Mouse (Mus musculus) stomach, embryonic 14.5 days (tissue): ENCODE measurements around the gene Sh3bp5. TPM values are rescaled to one million over a fixed set of nuclear protein-coding genes. Genes with fewer than 3 reads are reported as not detected.

Source experiments
- ATAC-seq: fragments of 200-750 bp; cut with Nextera tagmentation; 2 replicates; pipeline ENCODE4 v1.8.0; 2017; ENCODE audit warnings: low read depth, moderate TSS enrichment; ENCODE audit not compliant: insufficient number of reproducible peaks, insufficient read depth, low FRiP score
- H3K27ac ChIP-seq: fragments of 300-500 bp; sonication (generic); 2 replicates; pipeline ENCODE4 v1.5.1; 2014; ENCODE audit warnings: mild to moderate bottlenecking, low read length, moderate library complexity, mixed read lengths
- H3K27me3 ChIP-seq: fragments of 300-500 bp; sonication (generic); 2 replicates; pipeline ENCODE4 v1.6.1; 2014; ENCODE audit warnings: low read length, control low read depth, mixed read lengths; ENCODE audit not compliant: control insufficient read depth, insufficient read depth
- H3K36me3 ChIP-seq: fragments of 300-500 bp; sonication (generic); 2 replicates; pipeline ENCODE4 v1.6.1; 2014; ENCODE audit warnings: mild to moderate bottlenecking, control low read depth, low read length, moderate library complexity, mixed read lengths; ENCODE audit not compliant: control insufficient read depth, insufficient read depth
- H3K4me1 ChIP-seq: fragments of 300-500 bp; sonication (generic); 2 replicates; pipeline ENCODE4 v1.6.1; 2014; ENCODE audit warnings: low read length, control low read depth, mixed read lengths; ENCODE audit not compliant: control insufficient read depth, insufficient read depth
- H3K4me2 ChIP-seq: fragments of 300-500 bp; sonication (generic); replicated peaks from 2 replicates; pipeline ENCODE4 v1.6.1; 2014; ENCODE audit warnings: low read depth, low read length, control low read depth
- H3K4me3 ChIP-seq: fragments of 300-500 bp; sonication (generic); 2 replicates; pipeline ENCODE4 v1.5.1; 2014; ENCODE audit warnings: low read depth, low read length, control low read depth
- H3K9ac ChIP-seq: fragments of 300-500 bp; sonication (generic); replicated peaks from 2 replicates; pipeline ENCODE4 v1.6.1; 2014; ENCODE audit warnings: low read depth, mild to moderate bottlenecking, control low read depth, low read length, moderate library complexity, mixed read lengths
- H3K9me3 ChIP-seq: fragments of 300-500 bp; sonication (generic); 2 replicates; pipeline ENCODE4 v1.6.1; 2016; ENCODE audit warnings: low read depth, low read length, control low read depth; ENCODE audit not compliant: control insufficient read depth
- WGBS: fragments of 180-500 bp; shearing (Covaris S2); extraction: QIAGEN DNeasy Blood & Tissue Kit; methylation state at CpG from one replicate; pipeline ENCODE4 v1.1.7; 2014; 5-methylcytosine and 5-hydroxymethylcytosine counted together
- polyA plus RNA-seq: library from polyadenylated mRNA; unstranded; fragments of >200 nt; fragmentation: Nextera tagmentation; extraction: Ambion mirVana; gene quantifications from 2 replicates; pipeline ENCODE4 v1.2.1, GENCODE M21; 2014

The Sh3bp5 gene
- polyA plus RNA-seq, 1 experiment from 2014 or later = 8.9 TPM

GRCm38 (mm10) chr14:31429004-31429395 is 6.9 kb downstream of the Sh3bp5 start:
- no peaks in the 10 kb centered on the region for H3K27me3 ChIP-seq
- ATAC-seq = no peak
- H3K4me1 ChIP-seq = peaks cover 28% of the 10 kb centered on the region; the same call in 1 of the 2 replicates
- H3K4me3 ChIP-seq = no peak overlapping the region
- peak overlapping the region; percentile 68; the same call in 1 of the 2 replicates for H3K27ac ChIP-seq
- H3K9me3 ChIP-seq = no peaks in the 10 kb centered on the region
- no peak overlapping the region for H3K9ac ChIP-seq
- 0 out of 2 replicates have a peak overlapping the region, but pooled peaks have one; percentile 17 for H3K4me2 ChIP-seq
- 28% methylated on average over 5 of the region's 5 CpGs for WGBS
- H3K36me3 ChIP-seq = no peaks in the 10 kb centered on the region

DNA sequence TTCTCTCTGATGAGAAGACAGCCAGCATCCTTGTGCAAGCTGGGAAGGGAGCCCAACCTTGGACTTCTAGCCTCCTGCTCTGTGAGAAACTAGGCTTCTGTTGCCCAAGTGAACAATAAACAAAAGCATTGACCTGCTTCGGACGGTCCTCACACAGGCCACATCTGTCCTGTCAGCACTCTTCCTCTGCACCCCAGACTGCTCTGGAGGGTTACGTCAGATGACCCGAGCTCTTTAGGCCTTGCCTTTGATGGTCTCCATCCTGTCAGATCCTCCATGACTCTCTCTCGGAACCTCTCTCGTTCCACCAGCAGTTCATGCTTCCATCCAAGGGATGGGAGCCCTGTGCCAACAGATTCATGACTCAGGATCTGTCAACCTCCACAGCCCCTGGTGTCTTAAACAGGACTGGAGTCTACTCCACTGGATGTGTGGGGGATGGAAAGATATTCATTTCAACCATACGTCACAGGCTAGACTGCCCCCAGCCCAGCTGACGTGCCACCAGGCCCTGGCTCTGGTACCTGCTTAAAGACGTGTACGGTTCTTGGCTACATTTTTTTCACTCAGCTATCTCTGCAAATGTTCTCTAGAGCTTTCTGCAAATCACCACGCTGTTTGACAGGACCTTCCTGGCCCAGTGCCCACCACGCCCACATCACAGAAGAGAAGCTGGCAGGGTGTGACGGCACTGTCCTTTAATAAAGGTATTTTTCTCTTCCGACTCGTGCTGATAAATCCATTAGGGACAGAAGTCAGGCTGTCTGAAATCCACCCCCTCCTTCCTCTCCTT is 7.5 kb downstream of the Sh3bp5 start:
- Histone ChIP-seq H3K27ac (peak overlapping the region; percentile 68; the same call in 1 of the 2 replicates), H3K4me3 (no peak overlapping the region), H3K36me3 (no peaks in the 10 kb centered on the region), H3K9me3 (no peaks in the 10 kb centered on the region), H3K4me2 (peak overlapping the region; percentile 17; the same call in 1 of the 2 replicates), H3K27me3 (no peaks in the 10 kb centered on the region), H3K4me1 (peaks cover 28% of the 10 kb centered on the region; the same call in 1 of the 2 replicates), H3K9ac (no peak overlapping the region)
- no peak; the same call in 1 of the 2 replicates for ATAC-seq
- 37% methylated on average over 15 of the region's 15 CpGs for WGBS

DNA sequence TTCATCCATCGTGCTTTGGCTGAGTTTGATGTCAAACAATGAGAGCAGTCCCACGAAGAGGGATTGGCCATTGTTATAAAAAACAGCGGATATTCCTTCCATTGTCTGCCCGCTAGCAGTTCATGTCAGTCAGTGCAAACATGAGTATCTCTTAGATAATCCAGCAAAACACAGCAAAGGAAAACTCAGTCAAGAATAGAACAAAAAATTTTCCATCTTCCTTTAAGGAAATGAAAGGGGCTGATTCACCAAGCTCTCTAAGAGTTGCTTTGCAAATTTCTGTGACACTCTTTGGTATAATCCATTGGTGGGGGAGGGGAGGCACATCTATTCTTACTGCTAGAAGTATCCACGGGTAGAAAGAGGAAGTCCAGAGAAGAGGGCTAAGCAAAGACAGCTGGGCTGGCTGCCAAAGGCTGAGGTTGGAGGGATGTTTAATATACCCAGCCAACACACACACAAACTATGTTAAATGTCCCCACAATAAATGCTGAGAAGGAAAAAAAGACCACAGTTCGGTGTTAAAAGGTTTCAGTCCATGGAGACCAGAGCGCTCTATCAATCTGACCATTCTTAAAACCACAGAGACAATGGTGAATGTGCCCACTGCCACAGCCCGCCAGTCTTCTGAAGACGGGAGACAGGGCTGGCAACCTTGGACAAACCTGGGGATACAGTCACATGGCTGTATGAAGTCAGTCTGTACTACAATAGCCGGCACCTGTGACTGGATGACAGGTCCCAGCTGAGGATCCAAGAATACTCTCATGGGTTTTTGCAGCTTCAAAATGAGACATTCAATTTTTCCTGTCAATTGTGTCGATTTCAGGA is 12.7 kb downstream of the Sh3bp5 start:
- Histone ChIP-seq H3K27ac (peak overlapping the region; percentile 58; the same call in 1 of the 2 replicates), H3K4me2 (no peak overlapping the region), H3K9ac (no peak overlapping the region), H3K4me1 (peaks cover 24% of the 10 kb centered on the region; the same call in 1 of the 2 replicates), H3K4me3 (no peak overlapping the region), H3K27me3 (no peaks in the 10 kb centered on the region), H3K36me3 (no peaks in the 10 kb centered on the region), H3K9me3 (no peaks in the 10 kb centered on the region)
- ATAC-seq = peak; percentile 56; the same call in 1 of the 2 replicates
- WGBS = 51% methylated on average over 11 of the region's 11 CpGs

- H3K4me2 ChIP-seq = no peak overlapping the region
- WGBS = 96% methylated on average over 5 of the region's 5 CpGs
- H3K36me3 ChIP-seq = no peaks in the 10 kb centered on the region
- no peak overlapping the region for H3K9ac ChIP-seq
- H3K27ac ChIP-seq = peak overlapping the region; percentile 56; the same call in 1 of the 2 replicates
- H3K9me3 ChIP-seq = no peaks in the 10 kb centered on the region
- no peak for ATAC-seq
- H3K4me3 ChIP-seq = no peak overlapping the region
- peaks cover 20% of the 10 kb centered on the region; the same call in 1 of the 2 replicates for H3K4me1 ChIP-seq
- no peaks in the 10 kb centered on the region for H3K27me3 ChIP-seq
These were observed 13.5 kb downstream of the Sh3bp5 start for GRCm38 (mm10) chr14:31422395-31422794.

GRCm38 (mm10) chr14:31421509-31422295 is 14.2 kb downstream of the Sh3bp5 start:
- Histone ChIP-seq H3K36me3 (no peaks in the 10 kb centered on the region), H3K27ac (no peak overlapping the region), H3K9me3 (no peaks in the 10 kb centered on the region), H3K4me1 (peaks cover 24% of the 10 kb centered on the region; the same call in 1 of the 2 replicates), H3K4me2 (no peak overlapping the region), H3K4me3 (no peak overlapping the region), H3K9ac (no peak overlapping the region), H3K27me3 (no peaks in the 10 kb centered on the region)
- 81% methylated on average over 18 of the region's 18 CpGs for WGBS
- ATAC-seq = no peak

GRCm38 (mm10) chr14:31420985-31421384 is 14.9 kb downstream of the Sh3bp5 start:
- WGBS = 75% methylated on average over 7 of the region's 7 CpGs
- Histone ChIP-seq H3K27me3 (no peaks in the 10 kb centered on the region), H3K36me3 (no peaks in the 10 kb centered on the region), H3K4me1 (peaks cover 24% of the 10 kb centered on the region; the same call in 1 of the 2 replicates), H3K4me3 (no peak overlapping the region), H3K27ac (no peak overlapping the region), H3K9me3 (no peaks in the 10 kb centered on the region), H3K9ac (no peak overlapping the region), H3K4me2 (no peak overlapping the region)
- no peak for ATAC-seq

DNA sequence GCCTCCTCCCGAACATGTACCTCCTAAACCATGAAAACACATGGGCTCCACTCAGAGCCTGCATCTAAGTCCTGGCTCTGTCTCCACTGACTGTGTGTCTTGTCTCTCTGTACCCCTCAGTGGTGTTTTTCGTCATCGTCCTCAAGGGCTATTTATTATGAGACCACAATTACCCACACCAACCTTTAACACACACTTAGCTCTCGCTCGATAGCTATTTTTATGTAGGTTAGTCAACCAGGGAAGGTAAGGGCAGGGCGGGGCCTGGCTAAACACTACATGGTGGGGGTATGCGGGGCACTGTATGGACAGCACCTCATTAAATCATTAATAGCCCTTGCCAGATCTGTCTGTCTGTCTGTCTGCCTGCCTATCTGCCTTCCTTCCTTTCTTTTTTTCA is 15.3 kb downstream of the Sh3bp5 start:
- no peaks in the 10 kb centered on the region for H3K27me3 ChIP-seq
- no peaks in the 10 kb centered on the region for H3K9me3 ChIP-seq
- no peak overlapping the region for H3K9ac ChIP-seq
- ATAC-seq = no peak
- no peak overlapping the region for H3K4me2 ChIP-seq
- H3K36me3 ChIP-seq = no peaks in the 10 kb centered on the region
- no peak overlapping the region for H3K4me3 ChIP-seq
- WGBS = 74% methylated on average over 7 of the region's 7 CpGs
- peaks cover 24% of the 10 kb centered on the region; the same call in 1 of the 2 replicates for H3K4me1 ChIP-seq
- H3K27ac ChIP-seq = no peak overlapping the region

GRCm38 (mm10) chr14:31420135-31420534 is 15.7 kb downstream of the Sh3bp5 start:
- Histone ChIP-seq H3K4me2 (no peak overlapping the region), H3K9ac (no peak overlapping the region), H3K27me3 (no peaks in the 10 kb centered on the region), H3K4me1 (peaks cover 24% of the 10 kb centered on the region; the same call in 1 of the 2 replicates), H3K36me3 (no peaks in the 10 kb centered on the region), H3K4me3 (no peak overlapping the region), H3K27ac (no peak overlapping the region), H3K9me3 (no peaks in the 10 kb centered on the region)
- 93% methylated on average over 8 of the region's 8 CpGs for WGBS
- ATAC-seq = no peak
